Mouse (Mus musculus): ENCODE data around the gene Stip1.

DNA sequence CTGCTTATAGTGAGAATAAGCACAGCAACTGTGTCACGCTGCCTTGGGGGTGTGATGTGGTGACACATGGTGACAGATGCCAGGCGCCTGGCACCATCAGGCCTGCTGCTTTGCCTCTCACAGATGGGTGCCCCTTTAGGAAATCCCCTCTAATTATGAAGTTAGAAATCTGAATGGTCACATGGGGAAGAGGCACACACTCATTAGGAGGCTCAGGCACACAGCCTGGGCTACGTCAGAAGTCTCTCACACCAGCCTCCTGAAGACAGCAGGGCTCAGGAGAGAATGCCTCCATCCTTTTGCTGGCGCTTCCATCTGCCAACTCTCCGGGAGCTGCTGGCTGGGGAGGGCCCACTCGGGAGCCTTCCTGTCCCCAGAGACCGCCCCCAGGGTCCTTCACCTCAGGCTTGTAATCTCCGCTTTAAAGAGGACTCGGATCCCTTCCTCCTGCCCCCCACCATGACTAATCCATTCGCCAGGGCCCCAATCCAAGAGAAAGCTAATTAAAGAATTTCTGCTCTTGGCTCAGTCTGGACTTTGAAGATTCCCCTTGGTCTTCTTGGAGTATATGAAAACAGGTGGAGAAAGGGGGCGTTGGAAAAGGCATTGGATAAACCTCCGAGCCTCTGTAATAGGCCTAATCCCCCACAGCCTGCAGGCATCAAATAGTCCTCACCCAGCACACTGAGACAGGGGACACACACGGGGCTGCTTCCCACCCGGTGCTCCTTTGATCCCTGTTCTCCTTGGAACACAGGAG, 43.4 kb upstream of the Stip1 start:
- TF ChIP-seq MAZ (IDR thresholded peaks at IDR 0.05; ENCODE audit: low read depth, low read length) = no peak
- no peak for TF ChIP-seq GABPA (IDR thresholded peaks at IDR 0.05; ENCODE audit: insufficient replicate concordance, low read depth, low read length)
- no peak for TF ChIP-seq RCOR1 (conservative IDR thresholded peaks at IDR 0.05; ENCODE audit: low read depth, low read length)
- no peak for TF ChIP-seq CHD1 (IDR thresholded peaks at IDR 0.05; ENCODE audit: low read depth, low read length)
- no peak for TF ChIP-seq CTCF (conservative IDR thresholded peaks at IDR 0.05 in 1 of 2, IDR thresholded peaks at IDR 0.05 in 1 of 2; ENCODE audit: low read depth in 2 of 2, low read length in 2 of 2)
- no peak for TF ChIP-seq EP300 (IDR thresholded peaks at IDR 0.05; ENCODE audit: low read length)
- no peak for TF ChIP-seq MEF2A (IDR thresholded peaks at IDR 0.05; ENCODE audit: borderline replicate concordance, low read depth, low read length)
